Mouse (Mus musculus): ENCODE measurements at regions not wholly inside any gene's neighbourhood (a gene's known extent, or its start where the extent isn't known, plus 50 kb on each side); places are given as distances from the start of the nearest gene placed in this dataset.

GRCm38 (mm10) chr15:67332521-67332920 is 831.8 kb upstream of the Lrrc6 start:
- no peak for TF ChIP-seq POLR2A (IDR thresholded peaks at IDR 0.05; ENCODE audit: low read depth, low read length)
- no peak for TF ChIP-seq NELFE (IDR thresholded peaks at IDR 0.05; ENCODE audit: low read depth, low read length)
- TF ChIP-seq CTCF (conservative IDR thresholded peaks at IDR 0.05 in 1 of 2, IDR thresholded peaks at IDR 0.05 in 1 of 2; ENCODE audit: low read depth in 2 of 2, low read length in 2 of 2) = no peak

All from CH12.LX (cell line).